Mouse (Mus musculus) spleen, embryonic (tissue): Measurements from ENCODE around the gene Lrpap1.

Experiments
- CTCF ChIA-PET: fragments of 350-600 bp; sonication (Branson Sonifier 250); formaldehyde crosslinking; loops from one replicate; lab custom pipeline; 2022; lab: Charles Lee

Lrpap1 gene

GRCm38 (mm10) chr5:35058216-35058615 is 47.4 kb downstream of the Lrpap1 start:
- CTCF ChIA-PET: no interaction called here

GRCm38 (mm10) chr5:35057582-35057981 is 48.0 kb downstream of the Lrpap1 start:
- CTCF ChIA-PET: no interaction called here

- CTCF ChIA-PET: no interaction called here
These were observed 48.7 kb downstream of the Lrpap1 start, which contains the start of gene Dok7 for GRCm38 (mm10) chr5:35056604-35057432. Gene Dok7, plus strand, starts transcription at chr5:35056766.

- CTCF ChIA-PET: no interaction called here
These were observed 50.5 kb downstream of the Lrpap1 start for GRCm38 (mm10) chr5:35055076-35055475.

GRCm38 (mm10) chr5:35054628-35055027 is 50.9 kb downstream of the Lrpap1 start:
- CTCF ChIA-PET: no interaction called here

- CTCF ChIA-PET: no interaction called here
These were observed 55.0 kb downstream of the Lrpap1 start for GRCm38 (mm10) chr5:35050541-35050940.

GRCm38 (mm10) chr5:35043110-35043451 is 62.5 kb downstream of the Lrpap1 start:
- CTCF ChIA-PET: no interaction called here

- CTCF ChIA-PET: no interaction called here
These were observed 63.0 kb downstream of the Lrpap1 start for GRCm38 (mm10) chr5:35042431-35043109.
